Mouse (Mus musculus) heart, postnatal 36 days (tissue): ENCODE measurements at regions not wholly inside any gene's neighbourhood (a gene's known extent, or its start where the extent isn't known, plus 50 kb on each side); places are given as distances from the start of the nearest gene placed in this dataset.
A peak's percentile ranks its signal among the peaks of the same experiment; 100 is the strongest.

ENCODE experiments used
- DNase-seq, 2 experiments: peaks; one replicate each; pipeline ENCODE4 v3.0.0; 2021 to 2022
- intact Hi-C: fragments of 180-260 bp; cut with DNase I; formaldehyde crosslinking; loops from one replicate; pipeline ENCODE4 v1.15.1; 2025

- peak; percentile 45 to 56 for DNase-seq
- intact Hi-C loops: loop anchor here (5.0 kb wide), 1 partner anchor 55 kb away; no protein-coding TSS in a partner anchor
These were observed 92.4 kb upstream of the Pkdcc start for GRCm38 (mm10) chr17:83122525-83123280.

GRCm38 (mm10) chr17:83125057-83125456 lies 90.0 kb upstream of the Pkdcc start:
- DNase-seq: no peak
- intact Hi-C loops: no loop called here

- DNase-seq: no peak
- intact Hi-C loops: no loop called here
These were observed 87.2 kb upstream of the Pkdcc start for GRCm38 (mm10) chr17:83127842-83128241.

- intact Hi-C loops: no loop called here
- no peak for DNase-seq
These were observed 86.1 kb upstream of the Pkdcc start for GRCm38 (mm10) chr17:83128843-83129544.

- intact Hi-C loops: no loop called here
- no peak for DNase-seq
These were observed 85.4 kb upstream of the Pkdcc start for GRCm38 (mm10) chr17:83129658-83130057.

GRCm38 (mm10) chr17:83133201-83133600 lies 81.9 kb upstream of the Pkdcc start:
- intact Hi-C loops: no loop called here
- DNase-seq: no peak

GRCm38 (mm10) chr17:83135441-83136120 lies 79.5 kb upstream of the Pkdcc start:
- DNase-seq: no peak
- intact Hi-C loops: no loop called here

GRCm38 (mm10) chr17:83136267-83136666 lies 78.8 kb upstream of the Pkdcc start:
- DNase-seq: no peak
- intact Hi-C loops: no loop called here

- DNase-seq: no peak
- intact Hi-C loops: no loop called here
These were observed 77.4 kb upstream of the Pkdcc start for GRCm38 (mm10) chr17:83137720-83138119.

GRCm38 (mm10) chr17:83138493-83139417 lies 76.3 kb upstream of the Pkdcc start:
- intact Hi-C loops: no loop called here
- no peak for DNase-seq

GRCm38 (mm10) chr17:83148371-83148929 lies 66.6 kb upstream of the Pkdcc start:
- intact Hi-C loops: no loop called here
- peak; percentile 40 to 43 for DNase-seq

- no peak for DNase-seq
- intact Hi-C loops: no loop called here
These were observed 65.8 kb upstream of the Pkdcc start for GRCm38 (mm10) chr17:83149336-83149735.

- intact Hi-C loops: no loop called here
- DNase-seq: no peak
These were observed 60.0 kb upstream of the Pkdcc start for GRCm38 (mm10) chr17:83155106-83155505.

GRCm38 (mm10) chr17:83156682-83157081 lies 58.4 kb upstream of the Pkdcc start:
- no peak for DNase-seq
- intact Hi-C loops: no loop called here

GRCm38 (mm10) chr17:83158053-83158452 lies 57.0 kb upstream of the Pkdcc start:
- no peak for DNase-seq
- intact Hi-C loops: no loop called here

- intact Hi-C loops: no loop called here
- no peak for DNase-seq
These were observed 56.4 kb upstream of the Pkdcc start for GRCm38 (mm10) chr17:83158652-83159051.

GRCm38 (mm10) chr17:83159634-83160033 lies 55.5 kb upstream of the Pkdcc start:
- intact Hi-C loops: no loop called here
- no peak for DNase-seq

GRCm38 (mm10) chr17:83160296-83160695 lies 54.8 kb upstream of the Pkdcc start:
- intact Hi-C loops: no loop called here
- DNase-seq: no peak

- intact Hi-C loops: no loop called here
- no peak for DNase-seq
These were observed 53.4 kb upstream of the Pkdcc start for GRCm38 (mm10) chr17:83161731-83162130.

- intact Hi-C loops: no loop called here
- DNase-seq: no peak
These were observed 51.0 kb upstream of the Pkdcc start for GRCm38 (mm10) chr17:83163952-83164560.
